Mouse (Mus musculus): ENCODE results near the gene Plpp7.
A peak's percentile ranks its signal among the peaks of the same experiment; 100 is the strongest.

Plpp7 gene

GRCm38 (mm10) chr2:32105117-32105913 is 10.0 kb downstream of the Plpp7 start:
- no peak for DNase-seq

- no peak for DNase-seq
These were observed 10.6 kb downstream of the Plpp7 start for GRCm38 (mm10) chr2:32105930-32106329.

GRCm38 (mm10) chr2:32111268-32111667 is 15.9 kb downstream of the Plpp7 start:
- no peak for DNase-seq

- no peak for DNase-seq
These were observed 17.2 kb downstream of the Plpp7 start for GRCm38 (mm10) chr2:32112548-32112947.

GRCm38 (mm10) chr2:32115851-32116268 is 20.5 kb downstream of the Plpp7 start:
- DNase-seq = no peak

GRCm38 (mm10) chr2:32119802-32120750 is 24.7 kb downstream of the Plpp7 start:
- DNase-seq = no peak

GRCm38 (mm10) chr2:32121150-32121549 is 25.8 kb downstream of the Plpp7 start:
- DNase-seq = no peak

GRCm38 (mm10) chr2:32121785-32122184 is 26.5 kb downstream of the Plpp7 start:
- DNase-seq = no peak

GRCm38 (mm10) chr2:32127653-32128535 is 32.6 kb downstream of the Plpp7 start:
- DNase-seq = no peak

- no peak for DNase-seq
These were observed 33.2 kb downstream of the Plpp7 start for GRCm38 (mm10) chr2:32128536-32128841.

- no peak for DNase-seq
These were observed 34.2 kb downstream of the Plpp7 start for GRCm38 (mm10) chr2:32129383-32130074.

- DNase-seq = no peak
These were observed 35.1 kb downstream of the Plpp7 start for GRCm38 (mm10) chr2:32130435-32130834.

- DNase-seq = no peak
These were observed 36.0 kb downstream of the Plpp7 start for GRCm38 (mm10) chr2:32131205-32131834.

- DNase-seq = no peak
These were observed 36.7 kb downstream of the Plpp7 start for GRCm38 (mm10) chr2:32131866-32132566.

- no peak for DNase-seq
These were observed 37.3 kb downstream of the Plpp7 start for GRCm38 (mm10) chr2:32132567-32132992.

- DNase-seq = peak; percentile 96
These were observed 38.7 kb downstream of the Plpp7 start for GRCm38 (mm10) chr2:32134039-32134438.

- DNase-seq = peak; percentile 95
These were observed 42.4 kb downstream of the Plpp7 start for GRCm38 (mm10) chr2:32137667-32138266.

- DNase-seq = no peak
These were observed 44.0 kb downstream of the Plpp7 start for GRCm38 (mm10) chr2:32139377-32139776.

- DNase-seq = no peak
These were observed 45.2 kb downstream of the Plpp7 start for GRCm38 (mm10) chr2:32140498-32140934.

- no peak for DNase-seq
These were observed 46.3 kb downstream of the Plpp7 start for GRCm38 (mm10) chr2:32141602-32142001.

GRCm38 (mm10) chr2:32142368-32142767 is 47.0 kb downstream of the Plpp7 start:
- DNase-seq = no peak
